Mouse (Mus musculus) forebrain, embryonic 11.5 days (tissue): Measurements from ENCODE around the gene Ugt1a8. TPM values are rescaled to one million over a fixed set of nuclear protein-coding genes. Genes with fewer than 3 reads are reported as not detected.
"Not testable (repeated sequence)": the region's sequence is repeated elsewhere in the genome, so short reads cannot be mapped to it uniquely, and the experiment has no call there.

Experiments used
- ATAC-seq: fragments of 200-750 bp; cut with Nextera tagmentation; replicated peaks from 2 replicates; pipeline ENCODE4 v1.8.0; 2017; ENCODE audit warnings: moderate TSS enrichment; ENCODE audit not compliant: low FRiP score
- DNase-seq: peaks from one replicate; pipeline ENCODE4 v3.0.0-alpha.2; 2017; ENCODE audit warnings: low spot score
- H3K27ac ChIP-seq: fragments of 300-500 bp; sonication (generic); 2 replicates; pipeline ENCODE4 v1.5.1; 2014; ENCODE audit warnings: low read depth, low read length
- H3K27me3 ChIP-seq: fragments of 300-500 bp; sonication (generic); 2 replicates; pipeline ENCODE4 v1.6.1; 2014; ENCODE audit warnings: mild to moderate bottlenecking, low read length, mixed read lengths; ENCODE audit not compliant: control insufficient read depth, insufficient read depth
- H3K36me3 ChIP-seq: fragments of 300-500 bp; sonication (generic); 2 replicates; pipeline ENCODE4 v1.6.1; 2014; ENCODE audit warnings: mild to moderate bottlenecking, low read length, moderate library complexity, mixed read lengths; ENCODE audit not compliant: control insufficient read depth, insufficient read depth
- H3K4me1 ChIP-seq: fragments of 300-500 bp; sonication (generic); replicated peaks from 2 replicates; pipeline ENCODE4 v1.6.1; 2014; ENCODE audit warnings: low read length, mixed read lengths; ENCODE audit not compliant: control insufficient read depth, insufficient read depth
- H3K4me2 ChIP-seq: fragments of 300-500 bp; sonication (generic); 2 replicates; pipeline ENCODE4 v1.6.1; 2014; ENCODE audit warnings: low read depth, mild to moderate bottlenecking, low read length, moderate library complexity, mixed read lengths; ENCODE audit not compliant: severe bottlenecking
- H3K4me3 ChIP-seq: fragments of 300-500 bp; sonication (generic); 2 replicates; pipeline ENCODE4 v1.5.1; 2014; ENCODE audit warnings: low read depth, low read length
- H3K9ac ChIP-seq: fragments of 300-500 bp; sonication (generic); 2 replicates; pipeline ENCODE4 v1.6.1; 2014; ENCODE audit warnings: low read length
- H3K9me3 ChIP-seq: fragments of 300-500 bp; sonication (generic); 2 replicates; pipeline ENCODE4 v1.6.1; 2016; ENCODE audit warnings: low read length, mixed read lengths; ENCODE audit not compliant: control insufficient read depth
- WGBS: fragments of 180-500 bp; shearing (Covaris S2); extraction: QIAGEN DNeasy Blood & Tissue Kit; methylation state at CpG from one replicate; pipeline ENCODE4 v1.1.7; 2014; 5-methylcytosine and 5-hydroxymethylcytosine counted together
- polyA plus RNA-seq: library from polyadenylated mRNA; unstranded; fragments of >200 nt; fragmentation: Nextera tagmentation; extraction: Ambion mirVana; gene quantifications from 2 replicates; pipeline ENCODE4 v1.2.1, GENCODE M21; 2014

The Ugt1a8 gene
- polyA plus RNA-seq, 1 experiment from 2014 or later, result not detected

GRCm38 (mm10) chr1:88125827-88126360, 38.3 kb downstream of the Ugt1a8 start:
- not testable (repeated sequence) for H3K4me2 ChIP-seq, H3K27ac ChIP-seq, H3K4me1 ChIP-seq, H3K36me3 ChIP-seq, DNase-seq, H3K9ac ChIP-seq, H3K4me3 ChIP-seq, H3K27me3 ChIP-seq, H3K9me3 ChIP-seq, ATAC-seq
- WGBS, result 82% methylated on average over 2 of the region's 4 CpGs

DNA sequence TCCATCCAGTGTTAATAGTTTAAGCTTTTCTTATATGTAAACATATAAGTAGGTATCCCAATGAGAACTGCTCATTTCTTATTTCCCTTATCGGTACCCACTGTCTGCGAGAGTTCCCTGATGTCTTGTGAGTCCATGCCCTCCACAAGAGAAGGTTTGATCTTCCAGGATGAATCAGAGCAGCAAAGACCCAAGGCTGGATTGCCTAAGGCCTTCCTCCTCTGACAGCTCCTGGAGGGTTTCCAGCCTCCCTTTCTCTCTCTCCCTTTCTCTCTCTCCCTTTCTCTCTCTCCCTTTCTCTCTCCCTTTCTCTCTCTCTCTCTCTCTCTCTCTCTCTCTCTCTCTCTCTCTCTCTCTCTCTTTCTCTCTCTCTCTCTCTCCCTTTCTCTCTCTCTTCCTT, 41.5 kb downstream of the Ugt1a8 start:
- H3K9me3 ChIP-seq, H3K4me2 ChIP-seq, ATAC-seq, H3K4me1 ChIP-seq, H3K27me3 ChIP-seq, DNase-seq, H3K4me3 ChIP-seq, H3K36me3 ChIP-seq, H3K27ac ChIP-seq, H3K9ac ChIP-seq: not testable (repeated sequence)
- 95% methylated on average over 2 of the region's 2 CpGs for WGBS

DNA sequence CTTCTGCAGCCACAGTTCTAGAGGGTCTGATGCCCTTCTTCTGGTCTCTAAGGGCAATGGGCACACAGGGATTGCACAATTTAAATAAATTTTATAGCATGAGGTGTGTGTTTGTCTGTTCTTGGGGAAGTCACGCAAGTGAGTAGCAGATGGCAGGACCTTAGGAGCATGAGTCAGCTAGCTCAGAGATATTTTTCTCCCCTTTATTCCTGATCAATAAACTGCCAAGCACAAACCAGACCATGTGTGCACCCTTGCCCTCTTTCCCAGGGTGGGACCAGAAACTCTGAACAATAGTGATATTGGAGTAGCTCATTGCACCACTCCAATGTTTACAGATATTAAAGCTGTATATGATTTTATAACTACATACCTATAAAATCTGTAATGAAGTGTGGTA, 42.6 kb downstream of the Ugt1a8 start:
- H3K27me3 ChIP-seq, ATAC-seq, H3K9ac ChIP-seq, DNase-seq, H3K4me1 ChIP-seq, H3K9me3 ChIP-seq, H3K4me3 ChIP-seq, H3K27ac ChIP-seq, H3K36me3 ChIP-seq, H3K4me2 ChIP-seq: not testable (repeated sequence)
- 79% methylated on average over 1 of the region's 1 CpGs for WGBS

DNA sequence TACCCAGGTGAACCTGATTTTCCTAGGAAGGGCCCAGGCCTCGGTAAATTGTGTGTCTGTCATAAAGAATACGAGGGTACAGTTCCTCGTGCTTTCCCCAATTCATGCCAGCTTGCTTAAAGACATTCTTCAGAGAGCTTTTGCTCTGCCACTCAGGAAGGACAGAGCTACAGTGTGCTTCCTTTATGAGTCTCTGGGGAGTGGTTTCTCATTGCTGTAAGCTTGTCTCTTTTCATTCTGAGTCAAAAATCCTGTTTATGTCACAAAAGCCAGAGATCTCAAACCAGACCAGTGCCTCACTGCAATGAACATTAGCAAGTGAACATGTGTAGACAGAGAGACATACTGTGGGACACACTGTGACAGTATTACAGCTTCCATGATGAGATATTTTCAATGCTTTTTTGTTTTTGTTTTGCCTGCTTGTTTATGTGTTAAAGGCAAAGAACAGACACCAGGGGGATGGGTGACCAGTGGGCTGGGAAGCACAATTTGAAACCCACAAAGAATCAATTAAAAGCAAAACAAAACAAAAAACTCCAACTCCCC, 46.4 kb downstream of the Ugt1a8 start:
- Histone ChIP-seq H3K27me3 (no peaks in the 10 kb centered on the region), H3K9ac (no peak overlapping the region), H3K4me3 (no peak overlapping the region), H3K4me1 (no peaks in the 10 kb centered on the region), H3K4me2 (no peak overlapping the region), H3K36me3 (no peaks in the 10 kb centered on the region), H3K9me3 (no peaks in the 10 kb centered on the region), H3K27ac (no peak overlapping the region)
- WGBS, result 61% methylated on average over 3 of the region's 3 CpGs
- DNase-seq, result no peak
- no peak for ATAC-seq

DNA sequence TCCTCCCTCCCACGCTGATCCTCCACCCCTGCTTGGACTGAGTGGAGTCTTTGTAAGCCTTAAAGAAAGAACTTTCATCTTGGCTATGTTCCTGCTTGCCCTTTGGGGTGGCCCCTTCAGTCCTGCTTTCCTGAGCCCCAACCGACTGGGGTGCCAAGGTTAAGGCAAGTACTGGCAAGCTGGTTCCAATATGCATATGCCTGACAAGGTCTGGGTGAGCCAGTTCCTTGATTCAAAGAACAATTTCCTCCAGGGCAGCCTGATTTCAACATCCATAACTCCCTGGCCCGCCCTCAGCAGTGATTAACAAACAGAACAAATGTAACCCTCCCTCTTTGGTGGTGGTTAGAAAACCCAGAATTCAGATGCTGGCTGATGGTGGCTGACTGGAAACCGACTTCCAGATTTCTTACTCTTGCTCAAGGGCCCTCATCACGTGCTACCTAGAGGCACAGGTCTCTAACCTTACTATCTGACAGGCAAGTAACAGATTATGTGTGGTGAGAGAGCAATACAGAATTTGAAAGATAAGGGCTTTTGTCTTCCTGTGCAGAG, 46.9 kb downstream of the Ugt1a8 start, which contains the start of gene Ugt1a6a:
Gene Ugt1a6a, plus strand, starts transcription at position 353 of the 555 bp plus-strand sequence.
- H3K36me3 ChIP-seq, H3K4me1 ChIP-seq, H3K4me2 ChIP-seq, H3K9me3 ChIP-seq, H3K27ac ChIP-seq, DNase-seq, H3K9ac ChIP-seq, ATAC-seq, H3K4me3 ChIP-seq, H3K27me3 ChIP-seq: not testable (repeated sequence)
- 36% methylated on average over 5 of the region's 5 CpGs for WGBS

- 90% methylated on average over 5 of the region's 6 CpGs for WGBS
- ATAC-seq, H3K4me1 ChIP-seq, H3K9ac ChIP-seq, H3K4me3 ChIP-seq, H3K36me3 ChIP-seq, H3K9me3 ChIP-seq, H3K27me3 ChIP-seq, DNase-seq, H3K4me2 ChIP-seq, H3K27ac ChIP-seq: not testable (repeated sequence)
Measured at GRCm38 (mm10) chr1:88135229-88135904, 47.8 kb downstream of the Ugt1a8 start.

GRCm38 (mm10) chr1:88136646-88137045, 49.0 kb downstream of the Ugt1a8 start:
- Histone ChIP-seq H3K9ac (no peak overlapping the region), H3K9me3 (no peaks in the 10 kb centered on the region), H3K27me3 (no peaks in the 10 kb centered on the region), H3K36me3 (no peaks in the 10 kb centered on the region), H3K4me2 (no peak overlapping the region), H3K4me3 (no peak overlapping the region), H3K4me1 (no peaks in the 10 kb centered on the region), H3K27ac (no peak overlapping the region)
- no peak for ATAC-seq
- WGBS, result 77% methylated on average over 2 of the region's 2 CpGs
- DNase-seq, result no peak

- Histone ChIP-seq H3K27ac (no peak overlapping the region), H3K4me3 (no peak overlapping the region), H3K27me3 (no peaks in the 10 kb centered on the region), H3K4me2 (no peak overlapping the region), H3K4me1 (no peaks in the 10 kb centered on the region), H3K9ac (no peak overlapping the region), H3K9me3 (no peaks in the 10 kb centered on the region), H3K36me3 (no peaks in the 10 kb centered on the region)
- 86% methylated on average over 3 of the region's 3 CpGs for WGBS
- ATAC-seq, result no peak
- DNase-seq, result no peak
Measured at GRCm38 (mm10) chr1:88137264-88137663, 49.7 kb downstream of the Ugt1a8 start.
